Mouse (Mus musculus): Measurements from ENCODE around the gene Slc5a11.

GRCm38 (mm10) chr7:123220633-123220942 lies 6.0 kb downstream of the Slc5a11 start:
- no peak for TF ChIP-seq EP300 (IDR thresholded peaks at IDR 0.05; ENCODE audit: low read depth)
- no peak for TF ChIP-seq CTCF (IDR thresholded peaks at IDR 0.05; ENCODE audit: low read depth)
